Mouse (Mus musculus): ENCODE results near the gene Gpr146.
"Not testable (repeated sequence)": the region's sequence is repeated elsewhere in the genome, so short reads cannot be mapped to it uniquely, and the experiment has no call there.

- TF ChIP-seq CTCF, EP300 (IDR thresholded peaks at IDR 0.05): not testable (repeated sequence)
These were observed 13.0 kb downstream of the Gpr146 start for GRCm38 (mm10) chr5:139390324-139391119.

Measured in lung, postnatal 0 days (tissue).